Mouse (Mus musculus): ENCODE measurements around the gene Glcci1.
"Not testable (repeated sequence)": the region's sequence is repeated elsewhere in the genome, so short reads cannot be mapped to it uniquely, and the experiment has no call there.

The Glcci1 gene

GRCm38 (mm10) chr6:8495109-8495826, 14.1 kb upstream of the Glcci1 start:
- ATAC-seq (ENCODE audit: low TSS enrichment): no peak

DNA sequence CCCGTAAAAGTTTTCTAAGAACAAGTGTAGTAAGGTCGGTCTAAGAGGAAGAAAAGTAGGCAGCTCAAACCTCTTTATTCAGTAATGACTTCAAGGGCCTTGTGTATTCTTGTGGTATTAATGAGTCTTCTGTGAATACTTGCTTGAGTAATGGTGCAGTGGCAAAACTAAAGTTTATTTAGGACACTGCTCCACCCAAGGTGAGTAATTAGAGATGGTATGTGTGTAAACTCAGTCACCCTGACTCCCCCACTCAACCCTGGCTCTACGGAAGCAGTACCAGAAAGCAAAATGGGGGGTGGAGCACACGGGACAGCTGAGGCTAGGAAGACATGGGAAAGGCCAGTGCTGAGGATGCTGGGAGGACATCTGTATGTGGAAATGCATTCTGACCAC, 13.6 kb upstream of the Glcci1 start:
- no peak for ATAC-seq (ENCODE audit: low TSS enrichment)

- no peak for ATAC-seq (ENCODE audit: low TSS enrichment)
These were observed 12.0 kb upstream of the Glcci1 start for GRCm38 (mm10) chr6:8497234-8497867.

GRCm38 (mm10) chr6:8497868-8498257, 11.5 kb upstream of the Glcci1 start:
- no peak for ATAC-seq (ENCODE audit: low TSS enrichment)

- ATAC-seq (ENCODE audit: low TSS enrichment): no peak
These were observed 10.4 kb upstream of the Glcci1 start for GRCm38 (mm10) chr6:8498961-8499360.

- ATAC-seq (ENCODE audit: low TSS enrichment): no peak
These were observed 5.4 kb upstream of the Glcci1 start for GRCm38 (mm10) chr6:8503953-8504352.

DNA sequence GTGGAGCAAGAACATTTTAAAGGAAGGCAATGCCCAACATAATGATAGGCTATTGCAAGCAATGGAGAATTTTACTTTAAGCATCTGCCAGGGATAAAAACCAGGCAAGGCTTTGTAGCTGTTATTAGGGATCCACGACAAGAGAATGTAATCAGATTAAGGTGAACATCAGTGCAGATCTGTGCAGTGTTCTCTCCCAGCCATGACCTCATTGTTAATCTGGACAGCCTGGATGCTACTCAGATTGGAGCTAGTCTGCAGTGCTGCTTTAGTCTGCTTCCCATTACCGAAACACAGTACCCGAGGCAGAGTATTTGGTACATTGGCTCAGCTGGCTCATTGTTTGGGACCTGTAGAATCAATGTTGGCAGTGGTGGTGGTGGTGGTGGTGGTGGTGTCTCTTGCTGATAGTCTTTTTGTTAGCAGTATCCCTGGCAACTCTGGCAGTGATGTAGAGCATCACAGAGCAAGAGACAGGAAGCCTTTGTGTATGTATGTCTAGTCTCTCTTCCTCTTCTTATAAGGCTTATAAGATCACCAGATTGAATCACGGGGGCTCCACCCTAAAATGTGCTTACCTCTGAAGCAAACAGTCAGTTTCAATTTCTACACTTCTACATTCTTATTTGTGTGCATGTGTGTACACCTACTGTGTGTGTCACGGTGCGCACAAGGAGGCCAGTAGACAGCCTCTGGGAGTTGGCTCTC, 4.7 kb upstream of the Glcci1 start:
- no peak for ATAC-seq (ENCODE audit: low TSS enrichment)

DNA sequence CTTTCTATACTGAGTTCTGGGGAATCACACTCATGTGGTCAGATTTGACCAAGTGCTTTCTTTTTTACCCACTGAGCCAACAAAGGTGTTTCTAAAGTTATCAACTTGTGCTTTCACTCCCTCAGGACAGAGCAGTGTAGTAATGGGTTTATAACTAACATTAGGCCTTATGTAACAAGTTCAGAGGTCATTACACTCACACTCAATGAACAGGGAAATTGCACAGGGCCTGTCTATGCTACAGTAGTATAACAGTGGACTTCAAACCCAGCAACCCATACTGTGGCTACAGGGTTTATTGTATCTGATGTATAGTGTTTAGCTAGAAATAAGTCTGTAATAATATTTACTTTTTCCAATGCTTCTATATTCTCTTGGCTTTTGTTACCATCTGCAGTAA, 2.8 kb upstream of the Glcci1 start:
- no peak for ATAC-seq (ENCODE audit: low TSS enrichment)

- ATAC-seq (ENCODE audit: low TSS enrichment): peak; percentile 92
These were observed 390 bp upstream of the Glcci1 start for GRCm38 (mm10) chr6:8508883-8509536.

- peak; percentile 7 for ATAC-seq (ENCODE audit: low TSS enrichment)
These were observed 812 bp downstream of the Glcci1 start for GRCm38 (mm10) chr6:8509961-8510863.

GRCm38 (mm10) chr6:8510864-8511428, 1.5 kb downstream of the Glcci1 start:
- no peak for ATAC-seq (ENCODE audit: low TSS enrichment)

DNA sequence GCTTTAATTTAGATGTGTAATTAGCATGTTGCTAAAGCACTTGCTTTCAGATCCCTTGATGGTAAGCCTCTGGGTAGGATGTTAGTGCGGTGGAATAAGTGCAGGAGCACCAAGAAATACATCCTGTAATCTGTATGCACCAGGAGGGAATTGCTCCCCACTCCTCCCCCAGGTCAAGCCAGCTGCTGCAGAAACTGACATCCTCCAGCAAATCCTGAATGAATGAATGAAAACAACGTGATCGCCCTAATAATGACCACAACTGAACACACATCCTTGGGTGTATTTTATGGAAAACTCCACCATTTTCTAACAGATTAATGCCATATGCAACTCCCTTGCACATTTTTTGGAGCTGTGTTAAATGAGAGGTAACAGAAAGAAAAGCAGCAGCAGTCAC, 2.0 kb downstream of the Glcci1 start:
- ATAC-seq (ENCODE audit: low TSS enrichment): no peak

DNA sequence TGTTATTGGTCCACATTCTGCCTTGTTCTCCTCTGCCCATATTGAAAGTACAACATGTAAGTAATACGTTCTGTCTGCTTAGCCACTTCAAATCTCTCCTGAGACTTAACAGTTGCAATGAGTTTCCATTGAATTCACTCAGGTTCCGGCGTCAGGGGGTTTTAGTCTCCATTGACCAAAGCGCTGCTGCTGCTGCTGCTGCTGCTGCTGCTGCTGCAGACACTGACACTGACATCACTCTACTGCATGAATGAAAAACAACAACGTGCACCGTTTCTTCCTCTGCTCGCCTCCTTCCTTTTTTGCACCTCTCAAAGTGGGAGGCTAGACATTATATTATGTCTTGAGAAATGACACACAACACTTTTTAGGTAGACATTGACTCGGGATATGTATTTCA, 3.0 kb downstream of the Glcci1 start:
- no peak for ATAC-seq (ENCODE audit: low TSS enrichment)

DNA sequence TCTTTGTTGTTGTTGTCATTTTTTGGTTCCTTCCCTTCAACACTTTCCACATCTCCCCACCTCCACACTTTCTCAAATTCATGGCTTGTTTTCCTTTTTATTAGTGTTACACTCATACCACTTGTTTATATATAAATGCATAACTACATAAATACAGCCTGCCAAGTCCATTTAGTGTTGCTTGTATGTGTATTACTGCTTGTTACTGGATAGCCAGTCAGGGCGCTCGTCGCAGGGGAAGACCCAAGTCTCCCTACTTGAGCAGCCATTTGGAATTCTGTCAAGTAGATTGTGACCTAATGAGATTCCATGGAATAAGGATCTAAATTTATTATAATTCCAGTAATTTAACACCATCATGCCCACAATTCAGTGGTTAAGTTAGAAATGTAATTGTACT, 10.3 kb downstream of the Glcci1 start:
- ATAC-seq (ENCODE audit: low TSS enrichment): no peak

DNA sequence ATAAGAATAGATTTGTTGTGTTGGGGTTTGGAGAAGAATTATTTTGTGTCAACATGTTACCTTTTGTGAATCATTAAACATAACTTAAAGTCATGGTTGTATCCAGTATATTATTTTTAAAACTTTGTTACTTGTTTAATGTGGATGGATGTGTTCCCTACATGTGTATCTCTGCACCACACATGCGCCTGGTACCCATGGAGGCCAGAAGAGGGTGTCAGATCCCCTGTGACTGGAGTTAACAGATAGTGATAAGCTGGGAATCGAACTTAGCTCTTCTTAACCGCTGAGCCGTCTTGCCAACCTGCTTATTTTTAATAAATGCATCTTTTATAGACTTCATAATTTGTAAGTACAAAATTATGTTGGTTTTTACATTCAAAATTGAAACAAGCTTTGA, 11.8 kb downstream of the Glcci1 start:
- no peak for ATAC-seq (ENCODE audit: low TSS enrichment)

- peak; percentile 46; the same call in 1 of the 2 replicates for ATAC-seq (ENCODE audit: low TSS enrichment)
These were observed 15.3 kb downstream of the Glcci1 start for GRCm38 (mm10) chr6:8524717-8525116.

DNA sequence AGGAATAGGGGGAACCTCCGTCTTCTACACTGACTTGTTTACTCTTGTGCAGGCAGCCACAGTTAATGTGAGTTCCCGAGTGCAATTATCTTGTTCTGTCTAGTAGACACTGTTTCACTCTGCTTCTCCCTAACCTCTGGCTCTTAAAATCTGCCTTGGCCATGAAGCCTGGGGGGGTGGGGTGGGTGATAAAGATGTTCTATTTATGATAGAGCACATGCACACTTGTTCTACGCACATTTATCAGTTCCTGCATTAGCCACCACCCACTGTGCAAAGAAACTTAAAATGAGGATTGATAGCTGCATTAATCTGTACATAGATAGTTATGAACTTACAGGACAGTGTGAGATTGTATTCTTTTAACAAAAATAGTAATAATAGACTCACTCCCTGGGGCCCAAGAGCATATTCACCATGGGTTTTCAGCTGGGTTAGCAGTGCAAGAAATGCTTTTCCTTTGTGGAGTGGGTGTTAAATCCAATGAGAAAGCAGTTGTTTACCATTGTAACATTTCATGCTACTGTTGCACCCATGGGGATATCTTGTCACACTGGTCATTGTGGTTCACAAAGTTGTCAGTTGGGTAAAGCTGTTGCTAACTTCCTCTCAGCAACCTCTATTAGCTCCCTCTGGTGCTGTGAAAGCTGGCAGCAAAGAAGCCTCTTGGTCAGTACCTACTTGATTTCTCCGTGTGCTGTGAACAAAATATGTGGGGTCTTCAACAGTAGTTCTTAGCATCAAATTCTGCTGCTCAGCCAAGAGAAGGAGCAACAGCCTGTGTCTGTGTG, 21.9 kb downstream of the Glcci1 start:
- no peak for ATAC-seq (ENCODE audit: low TSS enrichment)

DNA sequence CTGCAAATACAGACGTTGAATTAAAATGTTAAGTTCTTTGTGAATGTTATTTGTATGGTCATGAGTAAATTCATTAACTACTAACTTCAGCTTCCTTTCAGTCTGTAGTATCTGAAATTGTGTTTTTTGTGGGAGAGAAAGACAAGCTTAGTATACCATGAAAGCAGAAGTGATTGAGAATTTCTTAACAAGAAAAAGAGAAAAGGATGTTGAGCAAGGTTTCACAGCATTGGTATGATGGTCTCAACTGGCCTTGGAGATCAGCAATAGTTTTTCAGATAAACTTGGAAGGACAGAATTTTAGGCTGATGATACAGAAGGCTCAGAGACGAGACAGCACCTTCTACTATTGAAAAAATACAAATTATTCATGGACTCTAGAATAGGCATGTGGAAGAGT, 27.5 kb downstream of the Glcci1 start:
- ATAC-seq (ENCODE audit: low TSS enrichment): no peak

DNA sequence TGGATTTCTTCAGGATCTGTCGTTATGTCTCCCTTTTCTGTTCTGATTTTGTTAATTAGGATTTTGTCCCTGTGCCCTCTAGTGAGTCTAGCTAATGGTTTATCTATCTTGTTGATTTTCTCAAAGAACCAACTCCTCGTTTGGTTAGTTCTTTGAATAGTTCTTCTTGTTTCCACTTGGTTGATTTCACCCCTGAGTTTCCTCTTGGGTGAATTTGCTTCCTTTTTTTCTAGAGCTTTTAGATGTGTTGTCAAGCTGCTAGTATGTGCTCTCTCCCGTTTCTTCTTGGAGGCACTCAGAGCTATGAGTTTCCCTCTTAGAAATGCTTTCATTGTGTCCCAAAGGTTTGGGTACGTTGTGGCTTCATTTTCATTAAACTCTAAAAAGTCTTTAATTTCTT, 32.1 kb downstream of the Glcci1 start:
- ATAC-seq (ENCODE audit: low TSS enrichment): not testable (repeated sequence)

- no peak for ATAC-seq (ENCODE audit: low TSS enrichment)
These were observed 35.4 kb downstream of the Glcci1 start for GRCm38 (mm10) chr6:8544822-8545221.

Measured in frontal cortex, adult (tissue).